Mouse (Mus musculus) spleen, adult 2 months (tissue): Measurements from ENCODE around the gene Gm20458.

Source experiments
- CTCF ChIP-seq: fragments of 200-500 bp; IDR thresholded peaks from 2 replicates; pipeline ENCODE4 v1.5.1; 2011; ENCODE audit warnings: mild to moderate bottlenecking, inconsistent platforms; ENCODE audit not compliant: insufficient read depth, insufficient read length, insufficient replicate concordance; ENCODE audit errors: extremely low read depth
- POLR2A ChIP-seq: fragments of 200-500 bp; IDR thresholded peaks from 2 replicates; pipeline ENCODE4 v1.6.1; 2011; ENCODE audit warnings: low read depth, low read length, inconsistent platforms

DNA sequence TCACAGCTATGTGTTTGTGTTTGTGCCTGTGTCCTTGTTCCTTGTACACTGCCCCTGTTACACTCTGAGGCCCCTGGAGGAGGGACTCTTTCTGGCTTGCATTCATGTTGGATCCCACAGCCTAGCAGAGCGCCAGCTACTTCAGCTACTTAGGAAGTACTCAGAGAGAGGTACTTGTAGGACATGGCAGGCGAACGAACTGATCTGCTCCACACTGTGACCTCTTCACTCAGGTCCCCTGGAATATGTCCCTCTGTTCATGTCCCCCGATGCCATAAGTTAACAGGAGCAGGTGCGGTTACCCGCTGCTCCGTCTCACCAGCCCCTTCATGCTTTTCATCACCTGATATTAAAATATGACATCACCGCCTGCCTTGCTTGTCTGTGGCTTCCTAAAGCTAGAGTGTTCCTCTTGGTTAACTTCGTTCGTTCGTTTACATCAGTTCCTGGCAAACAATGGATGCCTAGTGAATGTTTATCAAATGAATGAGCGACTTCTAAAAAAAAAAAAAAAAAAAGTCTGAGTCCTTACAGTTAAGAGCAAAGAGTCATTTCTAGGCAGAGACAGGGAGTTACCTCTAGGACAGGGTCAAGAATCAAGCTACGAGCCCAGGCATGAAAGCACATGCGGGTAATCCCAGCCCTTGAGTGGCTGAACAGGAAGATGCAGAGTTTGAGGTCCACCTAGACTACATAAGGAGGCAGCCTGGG is 7.6 kb upstream of the Gm20458 start:
- no peak for TF ChIP-seq CTCF
- TF ChIP-seq POLR2A, result no peak
